Comparison of ENCODE assay signal across 16 mouse cellular contexts in the genomic region with DNA sequence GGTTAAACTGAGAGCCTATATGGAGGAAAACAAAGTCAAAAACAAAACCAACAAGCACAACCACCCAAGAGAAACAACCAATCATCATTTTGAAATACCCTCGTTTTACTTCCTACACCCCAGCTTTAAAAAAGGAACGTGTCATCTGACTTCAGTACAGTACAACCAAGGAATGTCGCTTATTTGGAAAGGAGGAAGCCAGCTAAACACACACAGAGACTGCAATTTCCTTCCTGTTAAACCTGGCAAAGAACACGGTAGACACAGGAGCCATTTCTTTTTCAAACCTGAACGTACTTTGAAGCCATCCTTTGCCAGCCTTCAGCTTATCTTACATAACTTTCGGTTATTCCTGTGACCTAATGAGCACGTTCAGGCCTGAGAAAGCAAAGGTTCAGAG.
DNase-seq lines count a peak whose midpoint lies in the region; ATAC-seq and TF ChIP-seq lines count a peak whose summit lies in the region.
"Had no signal": no experiment of that assay in that cellular context is flagged by ENCODE, and none has a peak within 500 bp of the region (broad histone marks: within the 10 kb centered on the region; RNA-seq: fewer than 3 reads in every experiment).

No protein-coding gene starts in this region.

- H3K36me3 ChIP-seq in heart, embryonic 16.5 days (ENCODE audit: control insufficient read depth, insufficient read depth), result no peaks in the 10 kb centered on the region
- H3K36me3 ChIP-seq in liver, adult 2 months (ENCODE audit: control insufficient read depth, insufficient read depth, low read length), result no peaks in the 10 kb centered on the region
- H3K36me3 ChIP-seq: neural tube, embryonic 15.5 days had no signal

- peak overlapping the region; percentile 28; the same call in 1 of the 2 replicates for H3K27ac ChIP-seq in heart, embryonic 16.5 days (ENCODE audit: low read length)
- H3K27ac ChIP-seq in liver, adult 2 months (replicated peaks; ENCODE audit: insufficient read depth, low read depth, low read length), result no peak overlapping the region
- H3K27ac ChIP-seq in bone marrow, adult 2 months (ENCODE audit: control insufficient read depth, insufficient read depth, low read depth, low read length, poor library complexity), result peak overlapping the region; percentile 65; the same call in 1 of the 2 replicates
- no peak overlapping the region for H3K27ac ChIP-seq in cerebellum, adult 2 months (ENCODE audit: insufficient read depth, low read length)
- H3K27ac ChIP-seq: neural tube, embryonic 15.5 days had no signal

- H3K4me1 ChIP-seq in heart, embryonic 16.5 days (ENCODE audit: control insufficient read depth, insufficient read depth, low read length), result peaks cover 3% of the 10 kb centered on the region; the same call in 1 of the 2 replicates
- H3K4me1 ChIP-seq in liver, adult 2 months (ENCODE audit: control insufficient read depth, insufficient read depth, low read length), result no peaks in the 10 kb centered on the region
- H3K4me1 ChIP-seq in bone marrow, adult 2 months (ENCODE audit: control insufficient read depth, insufficient read depth, low read length), result peaks cover 2% of the 10 kb centered on the region; the same call in 1 of the 2 replicates
- peaks cover 9% of the 10 kb centered on the region; the same call in 1 of the 2 replicates for H3K4me1 ChIP-seq in cerebellum, adult 2 months (ENCODE audit: control insufficient read depth, insufficient read depth, low read length)
- H3K4me1 ChIP-seq: neural tube, embryonic 15.5 days had no signal

- no peak overlapping the region for H3K9ac ChIP-seq in heart, embryonic 16.5 days (ENCODE audit: low read length)
- no peak overlapping the region for H3K9ac ChIP-seq in liver, adult 2 months (ENCODE audit: low read depth, low read length)
- H3K9ac ChIP-seq: neural tube, embryonic 15.5 days had no signal

- no peak for ATAC-seq in heart, embryonic 16.5 days (replicated peaks; ENCODE audit: extremely low read depth, insufficient read depth, low FRiP score)
- peak; percentile 85 for ATAC-seq in granulocyte monocyte progenitor cell, adult 5-6 weeks (replicated peaks; ENCODE audit: poor library complexity, severe bottlenecking)
- ATAC-seq: hindbrain, embryonic 16.5 days had no signal

- intact Hi-C loops in heart, postnatal 14 days (cut with DNase I), result no loop called here

- H3K27me3 ChIP-seq in heart, embryonic 16.5 days (ENCODE audit: control insufficient read depth, insufficient read depth, low read length), result no peaks in the 10 kb centered on the region
- H3K27me3 ChIP-seq in liver, adult 2 months (ENCODE audit: control insufficient read depth, insufficient read depth, low read length), result no peaks in the 10 kb centered on the region
- H3K27me3 ChIP-seq in cerebellum, adult 2 months (ENCODE audit: control insufficient read depth, insufficient read depth, low read length), result no peaks in the 10 kb centered on the region; the same call in 1 of the 2 replicates
- H3K27me3 ChIP-seq: neural tube, embryonic 15.5 days had no signal

- no peaks in the 10 kb centered on the region for H3K9me3 ChIP-seq in heart, embryonic 16.5 days (replicated peaks; ENCODE audit: control insufficient read depth, low read length)
- H3K9me3 ChIP-seq: neural tube, embryonic 15.5 days had no signal

- no peak for TF ChIP-seq POLR2A in liver, adult 2 months (IDR thresholded peaks at IDR 0.05; ENCODE audit: extremely low read depth, insufficient read depth, low read length)
- TF ChIP-seq POLR2A in bone marrow, adult 2 months (IDR thresholded peaks at IDR 0.05; ENCODE audit: borderline replicate concordance, control insufficient read depth, low read depth, low read length), result no peak
- TF ChIP-seq POLR2A in cerebellum, adult 2 months (IDR thresholded peaks at IDR 0.05; ENCODE audit: borderline replicate concordance, insufficient read depth, low read length), result no peak

- no peaks in the 10 kb centered on the region for H3K79me2 ChIP-seq in liver, adult 2 months (ENCODE audit: control insufficient read depth, insufficient read depth, low read length)

- no peak for DNase-seq in heart, postnatal 14 days
- DNase-seq in liver, adult 2 months (ENCODE audit: extremely low read depth, low read depth, low spot score), result peak; percentile 24
- no peak for DNase-seq in liver
- no peak for DNase-seq in right cerebral cortex, postnatal 4 days
- no peak for DNase-seq in cerebellum, adult 2 months
- DNase-seq: B cell, adult 2 months; cerebellum, adult 9-11 months; gastrocnemius, postnatal 36 days; midbrain, embryonic 14.5 days; thymus, postnatal 25 days had no signal

- H3K4me3 ChIP-seq in heart, embryonic 16.5 days (ENCODE audit: low read length), result no peak overlapping the region
- no peak overlapping the region for H3K4me3 ChIP-seq in liver, adult 2 months (ENCODE audit: insufficient read depth, low read depth, low read length)
- no peak overlapping the region for H3K4me3 ChIP-seq in bone marrow, adult 2 months (replicated peaks; ENCODE audit: control insufficient read depth, low read depth, low read length)
- H3K4me3 ChIP-seq in cerebellum, adult 2 months (replicated peaks; ENCODE audit: insufficient read depth, low read depth, low read length), result no peak overlapping the region
- H3K4me3 ChIP-seq: myocyte; neural tube, embryonic 15.5 days had no signal

- no peak for TF ChIP-seq CTCF in liver, adult 2 months (IDR thresholded peaks at IDR 0.05; ENCODE audit: low read depth, low read length)
- no peak for TF ChIP-seq CTCF in bone marrow, adult 2 months (IDR thresholded peaks at IDR 0.05; ENCODE audit: control insufficient read depth, insufficient read depth, low read length)
- TF ChIP-seq CTCF in cerebellum, adult 2 months (IDR thresholded peaks at IDR 0.05; ENCODE audit: borderline replicate concordance, insufficient read depth, low read depth, low read length), result no peak

- 49% methylated on average over 7 of the region's 7 CpGs for WGBS in heart, embryonic 16.5 days
- 70% methylated on average over 7 of the region's 7 CpGs for WGBS in liver, adult 2 months
- 8% methylated on average over 7 of the region's 7 CpGs for WGBS in bone marrow, adult 2 months
- WGBS in cerebellum, adult 2 months, result 85% methylated on average over 7 of the region's 7 CpGs

- no peak overlapping the region for H3K4me2 ChIP-seq in heart, embryonic 16.5 days (ENCODE audit: low read depth, low read length)
- H3K4me2 ChIP-seq: neural tube, embryonic 15.5 days had no signal

Comparison
In these comparisons a context has a peak if more than half of its experiments do, and no peak if none do; other contexts are left out.
1. H3K27ac ChIP-seq: peak in heart, embryonic 16.5 days (single experiment) and bone marrow, adult 2 months (single experiment); none in liver, adult 2 months (single experiment) and cerebellum, adult 2 months (single experiment).